ENCODE assay signal across 8 mouse cellular contexts in genomic region chr17:35978811-35979400, GRCm38 (mm10). TPM values are rescaled to one million over a fixed set of nuclear protein-coding genes. Genes with fewer than 3 reads are reported as not detected.
DNase-seq lines count a peak whose midpoint lies in the region; ATAC-seq and TF ChIP-seq lines count a peak whose summit lies in the region.

No protein-coding gene starts in this region.

- H3K27ac ChIP-seq in bone marrow, adult 2 months (ENCODE audit: control insufficient read depth, insufficient read depth, low read depth, low read length, poor library complexity) = peak overlapping the region; percentile 96
- H3K27ac ChIP-seq in forebrain, embryonic 10.5 days = peak overlapping the region; percentile 95
- H3K27ac ChIP-seq in liver, postnatal 0 days (ENCODE audit: low read depth) = peak overlapping the region; percentile 91

- H3K4me2 ChIP-seq in liver, postnatal 0 days (ENCODE audit: low read depth, low read length) = peak overlapping the region; percentile 92

- H3K4me3 ChIP-seq in bone marrow, adult 2 months (replicated peaks; ENCODE audit: control insufficient read depth, low read depth, low read length) = peak overlapping the region; percentile 76
- H3K4me3 ChIP-seq in forebrain, embryonic 10.5 days = peak overlapping the region; percentile 95
- peak overlapping the region; percentile 80 for H3K4me3 ChIP-seq in liver, postnatal 0 days (ENCODE audit: low read depth, low read length)

- DNase-seq in kidney, postnatal 10 days = peak; percentile 89
- DNase-seq in kidney, adult 9 months = no peak
- DNase-seq in forebrain, embryonic 10.5 days (ENCODE audit: extremely low spot score, low spot score) = peak; percentile 91
- DNase-seq in liver, postnatal 0 days = peak; percentile 56
- peak; percentile 78 for DNase-seq in retina, postnatal 7 days (ENCODE audit: low read depth, low spot score)
- DNase-seq in c-Kit-positive CD71-positive TER-119-positive erythroid progenitor cells, embryonic 14.5 days (ENCODE audit: low spot score) = no peak

- TF ChIP-seq CTCF in bone marrow, adult 2 months (IDR thresholded peaks at IDR 0.05; ENCODE audit: control insufficient read depth, insufficient read depth, low read length) = no peak
- no peak for TF ChIP-seq CTCF in liver, postnatal 0 days (IDR thresholded peaks at IDR 0.05; ENCODE audit: low read depth)

- H3K27me3 ChIP-seq in forebrain, embryonic 10.5 days (ENCODE audit: poor library complexity, severe bottlenecking) = no peaks in the 10 kb centered on the region
- H3K27me3 ChIP-seq in liver, postnatal 0 days (ENCODE audit: insufficient read depth, low read length) = no peaks in the 10 kb centered on the region

- H3K4me1 ChIP-seq in bone marrow, adult 2 months (ENCODE audit: control insufficient read depth, insufficient read depth, low read length) = no peaks in the 10 kb centered on the region; the same call in none of the 2 replicates
- H3K4me1 ChIP-seq in forebrain, embryonic 10.5 days = peaks cover 26% of the 10 kb centered on the region
- peaks cover 10% of the 10 kb centered on the region for H3K4me1 ChIP-seq in liver, postnatal 0 days (ENCODE audit: insufficient read depth)

- H3K9me3 ChIP-seq in forebrain, embryonic 10.5 days = no peaks in the 10 kb centered on the region
- no peaks in the 10 kb centered on the region for H3K9me3 ChIP-seq in liver, postnatal 0 days (ENCODE audit: low read length)

- TF ChIP-seq EP300 in liver, postnatal 0 days (IDR thresholded peaks at IDR 0.05; ENCODE audit: low read depth) = no peak

- peak overlapping the region; percentile 64 for H3K9ac ChIP-seq in liver, postnatal 0 days (replicated peaks)

- no peak for TF ChIP-seq POLR2A in bone marrow, adult 2 months (IDR thresholded peaks at IDR 0.05; ENCODE audit: borderline replicate concordance, control insufficient read depth, low read depth, low read length)

- peaks cover 64% of the 10 kb centered on the region for H3K36me3 ChIP-seq in forebrain, embryonic 10.5 days (replicated peaks)
- peaks cover 24% of the 10 kb centered on the region for H3K36me3 ChIP-seq in liver, postnatal 0 days (replicated peaks; ENCODE audit: insufficient read depth, low read length)

- ATAC-seq in inflammation-experienced regulatory T-cells, adult 6 months = peak; percentile 18
- peak; percentile 56 for ATAC-seq in liver, postnatal 0 days

- WGBS in bone marrow, adult 2 months = under 1% methylated on average over 41 of the region's 41 CpGs
- WGBS in forebrain, embryonic 10.5 days = under 1% methylated on average over 41 of the region's 41 CpGs
- WGBS in liver, postnatal 0 days (ENCODE audit: insufficient replicate concordance) = under 1% methylated on average over 41 of the region's 41 CpGs

RNA-seq across cellular contexts. Expression of gene Gnl1, which starts 0.7 kb away (rescaled TPM):
- 28.0 and 29.9 TPM in 2 replicates for polyA plus RNA-seq in bone marrow, adult 2 months (2011; ENCODE audit: insufficient read depth, insufficient read length, low replicate concordance, missing spikeins)
- polyA plus RNA-seq in forebrain, embryonic 10.5 days (2016; fragmentation: Nextera tagmentation; extraction: Ambion mirVana) = 66.9 and 68.8 TPM in 2 replicates
- polyA plus RNA-seq in inflammation-experienced regulatory T-cells, adult 6 months (2017; shearing (Covaris generic)) = 1 to 10 TPM; 7.6 to 9.2 (median 8.8) TPM
- 9.5 and 10.8 TPM in 2 replicates for polyA plus RNA-seq in liver, postnatal 0 days (2015; fragmentation: Nextera tagmentation; extraction: Ambion mirVana)

RNA-seq across cellular contexts. Expression of gene Prr3, which starts 1.1 kb away (rescaled TPM):
- polyA plus RNA-seq in bone marrow, adult 2 months (2011; ENCODE audit: insufficient read depth, insufficient read length, low replicate concordance, missing spikeins) = 23.0 and 34.5 TPM in 2 replicates
- 45.6 and 48.3 TPM in 2 replicates for polyA plus RNA-seq in forebrain, embryonic 10.5 days (2016; fragmentation: Nextera tagmentation; extraction: Ambion mirVana)
- 10 to 100 TPM; 13.8 to 22.0 (median 19.8) TPM for polyA plus RNA-seq in inflammation-experienced regulatory T-cells, adult 6 months (2017; shearing (Covaris generic))
- 6.1 and 6.3 TPM in 2 replicates for polyA plus RNA-seq in liver, postnatal 0 days (2015; fragmentation: Nextera tagmentation; extraction: Ambion mirVana)

RNA-seq across cellular contexts. Expression of gene Abcf1, which starts 9.3 kb away (rescaled TPM):
- 77.2 and 120 TPM in 2 replicates for polyA plus RNA-seq in bone marrow, adult 2 months (2011; ENCODE audit: insufficient read depth, insufficient read length, low replicate concordance, missing spikeins)
- polyA plus RNA-seq in forebrain, embryonic 10.5 days (2016; fragmentation: Nextera tagmentation; extraction: Ambion mirVana) = 114 and 129 TPM in 2 replicates
- polyA plus RNA-seq in inflammation-experienced regulatory T-cells, adult 6 months (2017; shearing (Covaris generic)) = 100 to 1,000 TPM; 113 to 143 (median 123) TPM
- 37.8 and 47.7 TPM in 2 replicates for polyA plus RNA-seq in liver, postnatal 0 days (2015; fragmentation: Nextera tagmentation; extraction: Ambion mirVana)

RNA-seq across cellular contexts. Expression of gene H2-T24, which starts 41.5 kb away (rescaled TPM):
- 48.0 and 67.4 TPM in 2 replicates for polyA plus RNA-seq in bone marrow, adult 2 months (2011; ENCODE audit: insufficient read depth, insufficient read length, low replicate concordance, missing spikeins)
- polyA plus RNA-seq in forebrain, embryonic 10.5 days (2016; fragmentation: Nextera tagmentation; extraction: Ambion mirVana) = 3.1 and 3.5 TPM in 2 replicates
- polyA plus RNA-seq in inflammation-experienced regulatory T-cells, adult 6 months (2017; shearing (Covaris generic)) = 10 to 100 TPM; 26.0 to 35.7 (median 32.8) TPM
- 4.6 and 5.4 TPM in 2 replicates for polyA plus RNA-seq in liver, postnatal 0 days (2015; fragmentation: Nextera tagmentation; extraction: Ambion mirVana)

RNA-seq across cellular contexts. Expression of gene H2-T23, which starts 53.7 kb away (rescaled TPM):
- 60.1 and 94.6 TPM in 2 replicates for polyA plus RNA-seq in bone marrow, adult 2 months (2011; ENCODE audit: insufficient read depth, insufficient read length, low replicate concordance, missing spikeins)
- 2.1 and 3.3 TPM in 2 replicates for polyA plus RNA-seq in forebrain, embryonic 10.5 days (2016; fragmentation: Nextera tagmentation; extraction: Ambion mirVana)
- 1,000 to 10,000 TPM in 1 of 3 experiments, 100 to 1,000 TPM in 2; 834 to 1,491 (median 990) TPM for polyA plus RNA-seq in inflammation-experienced regulatory T-cells, adult 6 months (2017; shearing (Covaris generic))
- polyA plus RNA-seq in liver, postnatal 0 days (2015; fragmentation: Nextera tagmentation; extraction: Ambion mirVana) = 113 and 120 TPM in 2 replicates

Comparison
In these comparisons a context has a peak if more than half of its experiments do, and no peak if none do; other contexts are left out.
1. DNase-seq: peak in kidney, postnatal 10 days (single experiment), forebrain, embryonic 10.5 days (single experiment), liver, postnatal 0 days (single experiment) and retina, postnatal 7 days (single experiment); none in kidney, adult 9 months (single experiment) and c-Kit-positive CD71-positive TER-119-positive erythroid progenitor cells, embryonic 14.5 days (single experiment).
2. Peak in every context shown above with its lines, with median percentiles within 50 percentile points of each other: H3K27ac ChIP-seq and H3K4me3 ChIP-seq.